Mouse (Mus musculus) brain, embryonic 14.5 days (tissue): ENCODE results near the gene Tspan10.

Source experiments
- CTCF ChIP-seq: fragments of 200-500 bp; IDR thresholded peaks from 2 replicates; pipeline ENCODE4 v1.5.1; 2012; ENCODE audit warnings: inconsistent platforms, mild to moderate bottlenecking, moderate library complexity, borderline replicate concordance; ENCODE audit not compliant: insufficient read depth, insufficient read length; ENCODE audit errors: extremely low read depth
- POLR2A ChIP-seq: fragments of 200-500 bp; IDR thresholded peaks from 2 replicates; pipeline ENCODE4 v1.6.1; 2012; ENCODE audit warnings: mild to moderate bottlenecking, inconsistent platforms, borderline replicate concordance; ENCODE audit not compliant: poor library complexity, insufficient read depth, insufficient read length, severe bottlenecking; ENCODE audit errors: extremely low read depth

DNA sequence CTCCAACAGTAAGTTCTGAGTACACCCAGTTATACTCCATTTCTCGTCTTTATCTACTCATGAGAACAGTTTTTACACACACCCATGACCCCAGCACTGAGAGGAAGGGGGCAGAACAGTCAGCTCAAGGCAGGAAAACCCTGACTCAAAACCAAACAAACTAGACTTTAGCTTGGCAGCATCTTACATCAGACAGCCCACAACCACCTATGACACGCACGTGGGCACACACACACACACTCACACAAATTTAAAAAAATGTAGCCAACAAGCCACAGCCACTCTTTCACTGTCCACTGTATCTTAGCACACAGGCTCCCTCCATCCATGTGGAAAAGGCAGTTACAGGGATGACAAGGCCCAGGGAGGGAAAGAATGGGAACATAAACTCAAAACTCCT is 15.7 kb upstream of the Tspan10 start:
- no peak for TF ChIP-seq POLR2A
- TF ChIP-seq CTCF = no peak
